Mouse (Mus musculus) lung, postnatal 36 days (tissue): Measurements from ENCODE around the gene Cldn19.

Source experiments
- DNase-seq: peaks from one replicate; pipeline ENCODE4 v3.0.0; 2022; ENCODE audit warnings: mixed read lengths

Cldn19 gene

GRCm38 (mm10) chr4:119305418-119305817 lies 50.2 kb downstream of the Cldn19 start:
- no peak for DNase-seq
